Comparison of ENCODE assay signal across 10 mouse cellular contexts in the genomic region with DNA sequence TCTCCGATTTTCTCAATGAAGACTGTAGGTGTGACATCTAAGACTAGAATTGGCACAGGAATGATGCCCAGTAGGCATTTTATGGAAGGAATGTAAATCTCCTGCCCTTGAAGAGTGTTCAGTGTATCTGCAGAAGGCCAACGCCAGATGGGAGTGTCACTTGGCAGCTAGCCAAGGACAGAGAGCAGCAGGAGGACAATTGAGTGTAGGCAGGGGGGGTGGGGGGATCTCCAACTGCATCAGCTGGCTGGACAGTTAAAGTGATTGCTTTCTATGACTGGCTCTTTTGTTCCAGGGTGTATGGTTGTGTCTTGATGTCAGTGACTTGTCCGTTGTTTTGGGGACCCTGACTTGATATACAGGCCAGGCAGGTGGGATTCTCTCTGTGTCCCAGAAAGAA.
DNase-seq lines count a peak whose midpoint lies in the region; ATAC-seq and TF ChIP-seq lines count a peak whose summit lies in the region.
"Had no signal": no experiment of that assay in that cellular context is flagged by ENCODE, and none has a peak within 500 bp of the region (broad histone marks: within the 10 kb centered on the region; RNA-seq: fewer than 3 reads in every experiment).

No protein-coding gene starts in this region.

- no peak overlapping the region for H3K27ac ChIP-seq in lung, embryonic 15.5 days
- no peak overlapping the region for H3K27ac ChIP-seq in embryonic facial prominence, embryonic 14.5 days (replicated peaks; ENCODE audit: low read depth, low read length)
- peak overlapping the region; percentile 49; the same call in 1 of the 2 replicates for H3K27ac ChIP-seq in midbrain, embryonic 12.5 days (replicated peaks)
- H3K27ac ChIP-seq: limb, embryonic 12.5 days; stomach, embryonic 15.5 days had no signal

- no peak overlapping the region for H3K4me3 ChIP-seq in lung, embryonic 15.5 days
- H3K4me3 ChIP-seq in lung, adult 2 months (replicated peaks; ENCODE audit: extremely low read depth, low read depth, low read length): no peak overlapping the region
- H3K4me3 ChIP-seq in embryonic facial prominence, embryonic 14.5 days (ENCODE audit: low read depth, low read length): no peak overlapping the region
- no peak overlapping the region for H3K4me3 ChIP-seq in midbrain, embryonic 12.5 days
- H3K4me3 ChIP-seq: limb, embryonic 12.5 days; stomach, embryonic 15.5 days had no signal

- H3K27me3 ChIP-seq in lung, embryonic 15.5 days: no peaks in the 10 kb centered on the region
- H3K27me3 ChIP-seq in embryonic facial prominence, embryonic 14.5 days (replicated peaks; ENCODE audit: control insufficient read depth, insufficient read depth, low read length): no peaks in the 10 kb centered on the region
- no peaks in the 10 kb centered on the region for H3K27me3 ChIP-seq in midbrain, embryonic 12.5 days
- H3K27me3 ChIP-seq: limb, embryonic 12.5 days; stomach, embryonic 15.5 days had no signal

- H3K4me1 ChIP-seq in lung, embryonic 15.5 days: no peaks in the 10 kb centered on the region
- H3K4me1 ChIP-seq in lung, adult 2 months (ENCODE audit: control insufficient read depth, insufficient read depth, low read length): no peaks in the 10 kb centered on the region
- H3K4me1 ChIP-seq in embryonic facial prominence, embryonic 14.5 days (ENCODE audit: control insufficient read depth, insufficient read depth, low read length): no peaks in the 10 kb centered on the region
- peaks cover 8% of the 10 kb centered on the region for H3K4me1 ChIP-seq in midbrain, embryonic 12.5 days
- H3K4me1 ChIP-seq: limb, embryonic 12.5 days; stomach, embryonic 15.5 days had no signal

- H3K36me3 ChIP-seq in lung, embryonic 15.5 days: no peaks in the 10 kb centered on the region
- H3K36me3 ChIP-seq in embryonic facial prominence, embryonic 14.5 days (ENCODE audit: control insufficient read depth, insufficient read depth, low read length): no peaks in the 10 kb centered on the region
- H3K36me3 ChIP-seq in midbrain, embryonic 12.5 days: no peaks in the 10 kb centered on the region
- H3K36me3 ChIP-seq: limb, embryonic 12.5 days; stomach, embryonic 15.5 days had no signal

- no peak for TF ChIP-seq POLR2A in lung, adult 2 months (IDR thresholded peaks at IDR 0.05; ENCODE audit: borderline replicate concordance, extremely low read depth, low read depth, low read length)

- ATAC-seq in lung, embryonic 15.5 days (ENCODE audit: borderline replicate concordance, extremely low read depth, low FRiP score, low TSS enrichment): peak; percentile 59; the same call in 1 of the 2 replicates
- ATAC-seq in embryonic facial prominence, embryonic 14.5 days (ENCODE audit: low read depth): peak; percentile 79; the same call in 1 of the 2 replicates
- ATAC-seq in midbrain, embryonic 12.5 days (ENCODE audit: low FRiP score, low read depth): peak; percentile 60

- H3K4me2 ChIP-seq in lung, embryonic 15.5 days: no peak overlapping the region
- H3K4me2 ChIP-seq in embryonic facial prominence, embryonic 14.5 days (ENCODE audit: low read depth, low read length): no peak overlapping the region
- H3K4me2 ChIP-seq in midbrain, embryonic 12.5 days (replicated peaks): no peak overlapping the region
- H3K4me2 ChIP-seq: limb, embryonic 12.5 days; stomach, embryonic 15.5 days had no signal

- 20% methylated on average over 3 of the region's 3 CpGs for WGBS in lung, embryonic 15.5 days
- WGBS in lung, adult 2 months: 30% methylated on average over 3 of the region's 3 CpGs
- WGBS in embryonic facial prominence, embryonic 14.5 days: 38% methylated on average over 3 of the region's 3 CpGs
- 36% methylated on average over 3 of the region's 3 CpGs for WGBS in midbrain, embryonic 12.5 days

- peak; percentile 8 for DNase-seq in cerebellum, adult 11 months
- no peak for DNase-seq in cerebellum, adult 8-10 months
- no peak for DNase-seq in lung, adult 2 months
- peak; percentile 62 for DNase-seq in embryonic facial prominence, embryonic 14.5 days (ENCODE audit: low spot score)
- DNase-seq in frontal cortex, postnatal 25 days (ENCODE audit: low spot score in 2 of 2): no peak
- no peak for DNase-seq in urinary bladder, adult 18-20 months (ENCODE audit: low spot score in 2 of 2)

- TF ChIP-seq CTCF in lung, adult 2 months (IDR thresholded peaks at IDR 0.05; ENCODE audit: insufficient read depth, low read length): no peak

- H3K9me3 ChIP-seq in lung, embryonic 15.5 days: no peaks in the 10 kb centered on the region
- H3K9me3 ChIP-seq in embryonic facial prominence, embryonic 14.5 days (ENCODE audit: control insufficient read depth, low read length): no peaks in the 10 kb centered on the region
- H3K9me3 ChIP-seq in midbrain, embryonic 12.5 days: no peaks in the 10 kb centered on the region
- H3K9me3 ChIP-seq: limb, embryonic 12.5 days; stomach, embryonic 15.5 days had no signal

- no peak overlapping the region for H3K9ac ChIP-seq in lung, embryonic 15.5 days
- H3K9ac ChIP-seq in embryonic facial prominence, embryonic 14.5 days (ENCODE audit: low read depth, low read length): no peak overlapping the region
- no peak overlapping the region for H3K9ac ChIP-seq in midbrain, embryonic 12.5 days (replicated peaks)
- H3K9ac ChIP-seq: limb, embryonic 12.5 days; stomach, embryonic 15.5 days had no signal

Comparison
In these comparisons a context has a peak if more than half of its experiments do, and no peak if none do; other contexts are left out.
1. DNase-seq: peak in cerebellum, adult 11 months (single experiment) and embryonic facial prominence, embryonic 14.5 days (single experiment); none in cerebellum, adult 8-10 months (single experiment), lung, adult 2 months (single experiment), frontal cortex, postnatal 25 days (0 of 2) and urinary bladder, adult 18-20 months (0 of 2).
2. Peak in every context shown above with its lines, with median percentiles within 50 percentile points of each other: ATAC-seq.